Mouse (Mus musculus) midbrain, embryonic 16.5 days (tissue): ENCODE measurements at regions not wholly inside any gene's neighbourhood (a gene's known extent, or its start where the extent isn't known, plus 50 kb on each side); places are given as distances from the start of the nearest gene placed in this dataset.

Experiments used
- ATAC-seq: fragments of 200-750 bp; cut with Nextera tagmentation; 2 replicates; pipeline ENCODE4 v1.8.0; 2017; ENCODE audit warnings: moderate TSS enrichment
- H3K27ac ChIP-seq: fragments of 300-500 bp; sonication (generic); 2 replicates; pipeline ENCODE4 v1.5.1; 2014; ENCODE audit warnings: mild to moderate bottlenecking, low read length, mixed read lengths
- H3K27me3 ChIP-seq: fragments of 300-500 bp; sonication (generic); 2 replicates; pipeline ENCODE4 v1.6.1; 2014; ENCODE audit warnings: low read depth, low read length, mixed read lengths; ENCODE audit not compliant: control insufficient read depth, insufficient read depth
- H3K36me3 ChIP-seq: fragments of 300-500 bp; sonication (generic); 2 replicates; pipeline ENCODE4 v1.6.1; 2014; ENCODE audit warnings: mild to moderate bottlenecking, low read length, moderate library complexity, mixed read lengths; ENCODE audit not compliant: control insufficient read depth, insufficient read depth
- H3K4me1 ChIP-seq: fragments of 300-500 bp; sonication (generic); 2 replicates; pipeline ENCODE4 v1.6.1; 2014; ENCODE audit warnings: mild to moderate bottlenecking, low read length, mixed read lengths; ENCODE audit not compliant: control insufficient read depth, insufficient read depth
- H3K4me2 ChIP-seq: fragments of 300-500 bp; sonication (generic); 2 replicates; pipeline ENCODE4 v1.6.1; 2014; ENCODE audit warnings: mild to moderate bottlenecking, low read length, mixed read lengths
- H3K4me3 ChIP-seq: fragments of 300-500 bp; sonication (generic); 2 replicates; pipeline ENCODE4 v1.5.1; 2014; ENCODE audit warnings: low read depth, mild to moderate bottlenecking, low read length, moderate library complexity, mixed read lengths
- H3K9ac ChIP-seq: fragments of 300-500 bp; sonication (generic); 2 replicates; pipeline ENCODE4 v1.6.1; 2014; ENCODE audit warnings: low read depth, low read length, mixed read lengths
- H3K9me3 ChIP-seq: fragments of 300-500 bp; sonication (generic); replicated peaks from 2 replicates; pipeline ENCODE4 v1.6.1; 2014; ENCODE audit warnings: mild to moderate bottlenecking, low read length, mixed read lengths; ENCODE audit not compliant: control insufficient read depth, poor library complexity, severe bottlenecking
- WGBS: fragments of 180-500 bp; shearing (Covaris S2); extraction: QIAGEN DNeasy Blood & Tissue Kit; methylation state at CpG from one replicate; pipeline ENCODE4 v1.1.7; 2014; 5-methylcytosine and 5-hydroxymethylcytosine counted together

GRCm38 (mm10) chr12:98005671-98006469 lies 253.4 kb downstream of the Galc start:
- 29% methylated on average over 5 of the region's 5 CpGs for WGBS
- no peak overlapping the region for H3K4me2 ChIP-seq
- peak; percentile 39; the same call in 1 of the 2 replicates for ATAC-seq
- H3K9me3 ChIP-seq, result no peaks in the 10 kb centered on the region
- H3K27me3 ChIP-seq, result no peaks in the 10 kb centered on the region
- no peak overlapping the region for H3K4me3 ChIP-seq
- H3K27ac ChIP-seq, result no peak overlapping the region
- no peaks in the 10 kb centered on the region; the same call in 1 of the 2 replicates for H3K4me1 ChIP-seq
- H3K36me3 ChIP-seq, result no peaks in the 10 kb centered on the region
- no peak overlapping the region for H3K9ac ChIP-seq

GRCm38 (mm10) chr12:98002217-98002616 lies 257.0 kb downstream of the Galc start:
- WGBS, result 67% methylated on average over 5 of the region's 5 CpGs
- Histone ChIP-seq H3K4me3 (no peak overlapping the region), H3K9me3 (no peaks in the 10 kb centered on the region), H3K27me3 (no peaks in the 10 kb centered on the region), H3K36me3 (no peaks in the 10 kb centered on the region), H3K27ac (no peak overlapping the region), H3K4me2 (no peak overlapping the region), H3K4me1 (no peaks in the 10 kb centered on the region; the same call in 1 of the 2 replicates), H3K9ac (no peak overlapping the region)
- ATAC-seq, result no peak

- no peaks in the 10 kb centered on the region for H3K4me1 ChIP-seq
- 62% methylated on average over 1 of the region's 1 CpGs for WGBS
- H3K9ac ChIP-seq, result no peak overlapping the region
- H3K4me3 ChIP-seq, result no peak overlapping the region
- H3K4me2 ChIP-seq, result no peak overlapping the region
- H3K9me3 ChIP-seq, result no peaks in the 10 kb centered on the region
- no peak for ATAC-seq
- no peak overlapping the region for H3K27ac ChIP-seq
- H3K27me3 ChIP-seq, result no peaks in the 10 kb centered on the region
- no peaks in the 10 kb centered on the region for H3K36me3 ChIP-seq
Measured at GRCm38 (mm10) chr12:97994884-97995283, 264.4 kb downstream of the Galc start.

- H3K9me3 ChIP-seq, result no peaks in the 10 kb centered on the region
- H3K4me1 ChIP-seq, result no peaks in the 10 kb centered on the region
- H3K27me3 ChIP-seq, result no peaks in the 10 kb centered on the region
- ATAC-seq, result no peak
- WGBS, result 55% methylated on average over 3 of the region's 3 CpGs
- H3K27ac ChIP-seq, result no peak overlapping the region
- no peaks in the 10 kb centered on the region for H3K36me3 ChIP-seq
- no peak overlapping the region for H3K9ac ChIP-seq
- no peak overlapping the region for H3K4me3 ChIP-seq
- no peak overlapping the region for H3K4me2 ChIP-seq
Measured at GRCm38 (mm10) chr12:97993937-97994336, 265.3 kb downstream of the Galc start.

GRCm38 (mm10) chr12:97983390-97983789 lies 275.9 kb downstream of the Galc start:
- Histone ChIP-seq H3K4me1 (no peaks in the 10 kb centered on the region), H3K36me3 (no peaks in the 10 kb centered on the region), H3K4me2 (no peak overlapping the region), H3K27ac (no peak overlapping the region), H3K9me3 (no peaks in the 10 kb centered on the region), H3K4me3 (no peak overlapping the region), H3K9ac (no peak overlapping the region), H3K27me3 (no peaks in the 10 kb centered on the region)
- 97% methylated on average over 1 of the region's 1 CpGs for WGBS
- ATAC-seq, result no peak

GRCm38 (mm10) chr12:97978668-97979067 lies 280.6 kb downstream of the Galc start:
- no peak overlapping the region for H3K27ac ChIP-seq
- ATAC-seq, result no peak
- no peaks in the 10 kb centered on the region for H3K27me3 ChIP-seq
- H3K4me2 ChIP-seq, result no peak overlapping the region
- H3K9me3 ChIP-seq, result no peaks in the 10 kb centered on the region
- H3K9ac ChIP-seq, result no peak overlapping the region
- H3K4me1 ChIP-seq, result peaks cover 8% of the 10 kb centered on the region
- H3K36me3 ChIP-seq, result no peaks in the 10 kb centered on the region
- WGBS, result 66% methylated on average over 3 of the region's 3 CpGs
- no peak overlapping the region for H3K4me3 ChIP-seq

- Histone ChIP-seq H3K9me3 (no peaks in the 10 kb centered on the region), H3K4me3 (no peak overlapping the region), H3K9ac (no peak overlapping the region), H3K27ac (no peak overlapping the region), H3K4me1 (peaks cover 8% of the 10 kb centered on the region), H3K36me3 (no peaks in the 10 kb centered on the region), H3K4me2 (no peak overlapping the region), H3K27me3 (no peaks in the 10 kb centered on the region)
- WGBS, result 31% methylated on average over 8 of the region's 8 CpGs
- peak; percentile 67; the same call in 1 of the 2 replicates for ATAC-seq
Measured at GRCm38 (mm10) chr12:97978178-97978651, 281.0 kb downstream of the Galc start.

GRCm38 (mm10) chr12:97977633-97978032 lies 281.6 kb downstream of the Galc start:
- H3K4me2 ChIP-seq, result no peak overlapping the region
- no peaks in the 10 kb centered on the region for H3K36me3 ChIP-seq
- H3K4me1 ChIP-seq, result peaks cover 8% of the 10 kb centered on the region
- no peak overlapping the region for H3K4me3 ChIP-seq
- 16% methylated on average over 3 of the region's 3 CpGs for WGBS
- no peaks in the 10 kb centered on the region for H3K27me3 ChIP-seq
- ATAC-seq, result no peak
- no peaks in the 10 kb centered on the region for H3K9me3 ChIP-seq
- no peak overlapping the region for H3K27ac ChIP-seq
- no peak overlapping the region for H3K9ac ChIP-seq

GRCm38 (mm10) chr12:97973909-97974510 lies 285.2 kb downstream of the Galc start:
- ATAC-seq, result no peak
- Histone ChIP-seq H3K9ac (no peak overlapping the region), H3K4me3 (no peak overlapping the region)

More at GRCm38 (mm10) chr12:97973909-97974510, 285.2 kb downstream of the Galc start:
- WGBS, result 51% methylated on average over 10 of the region's 10 CpGs
- no peak overlapping the region for H3K4me2 ChIP-seq
- no peaks in the 10 kb centered on the region for H3K27me3 ChIP-seq
- no peak overlapping the region for H3K27ac ChIP-seq
- H3K36me3 ChIP-seq, result no peaks in the 10 kb centered on the region
- no peaks in the 10 kb centered on the region for H3K9me3 ChIP-seq
- peaks cover 8% of the 10 kb centered on the region for H3K4me1 ChIP-seq
